Mouse (Mus musculus): ENCODE data around the gene Tas2r107. TPM values are rescaled to one million over a fixed set of nuclear protein-coding genes. Genes with fewer than 3 reads are reported as not detected.
"Not testable (repeated sequence)": the region's sequence is repeated elsewhere in the genome, so short reads cannot be mapped to it uniquely, and the experiment has no call there.

The Tas2r107 gene
- total RNA-seq (2021): not detected
- long read RNA-seq: 0 reads

- DNase-seq (ENCODE audit: low spot score in 2 of 2): no peak
Observed at GRCm38 (mm10) chr6:131660049-131660448, at the start of gene Tas2r107. TSS of gene Tas2r107 (minus strand) at chr6:131660149.

- no peak for DNase-seq (ENCODE audit: low spot score in 2 of 2)
Observed at GRCm38 (mm10) chr6:131689963-131690362, 30.0 kb upstream of the Tas2r107 start, which contains the start of gene Tas2r114. TSS of gene Tas2r114 (minus strand) at chr6:131690063.

DNA sequence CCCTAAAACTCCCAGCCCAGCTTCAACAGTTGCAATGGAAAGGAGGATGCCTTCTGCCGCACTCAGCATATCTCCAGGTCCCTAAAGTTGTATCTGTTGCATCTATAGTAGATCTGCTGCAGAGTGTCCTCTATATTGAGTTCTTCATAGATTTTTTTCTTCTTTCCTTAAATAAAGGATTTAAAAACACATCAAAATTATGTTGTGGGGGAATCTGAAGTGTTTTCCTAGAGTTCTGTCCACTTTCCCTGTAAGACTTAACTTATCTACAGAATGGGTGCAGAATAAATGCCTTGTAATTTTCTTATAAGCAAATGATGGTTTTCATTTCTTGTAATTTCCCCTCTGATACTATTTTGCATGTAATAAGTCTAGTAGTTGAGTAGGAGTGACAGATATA is 27.4 kb upstream of the Tas2r107 start, which contains the start of gene Tas2r105:
Gene Tas2r105, minus strand, starts transcription at position 101 of the 400 bp plus-strand sequence.
- DNase-seq (ENCODE audit: low spot score in 2 of 2): no peak

DNA sequence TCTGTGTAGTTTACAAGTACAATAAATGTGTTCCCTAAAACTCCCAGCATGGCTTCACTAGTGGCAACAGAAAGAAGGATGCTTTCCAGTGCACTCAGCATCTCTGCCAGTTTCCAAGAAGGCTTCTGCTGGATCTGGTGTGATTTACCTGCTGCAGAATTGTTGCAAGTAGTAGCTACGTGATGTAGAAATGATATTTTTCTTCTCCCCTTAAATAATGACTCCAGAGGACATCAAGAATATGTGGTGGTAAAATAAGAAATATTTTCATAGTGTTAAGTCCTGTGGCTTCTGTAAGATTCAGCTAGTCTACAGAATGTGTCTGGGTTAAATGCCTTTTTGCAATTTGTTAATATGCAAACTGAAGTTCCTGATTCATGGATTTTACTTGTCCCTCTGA is 25.7 kb upstream of the Tas2r107 start, which contains the start of gene Tas2r104:
Gene Tas2r104, minus strand, starts transcription at position 101 of the 400 bp plus-strand sequence.
- no peak for DNase-seq (ENCODE audit: low spot score in 2 of 2)

DNA sequence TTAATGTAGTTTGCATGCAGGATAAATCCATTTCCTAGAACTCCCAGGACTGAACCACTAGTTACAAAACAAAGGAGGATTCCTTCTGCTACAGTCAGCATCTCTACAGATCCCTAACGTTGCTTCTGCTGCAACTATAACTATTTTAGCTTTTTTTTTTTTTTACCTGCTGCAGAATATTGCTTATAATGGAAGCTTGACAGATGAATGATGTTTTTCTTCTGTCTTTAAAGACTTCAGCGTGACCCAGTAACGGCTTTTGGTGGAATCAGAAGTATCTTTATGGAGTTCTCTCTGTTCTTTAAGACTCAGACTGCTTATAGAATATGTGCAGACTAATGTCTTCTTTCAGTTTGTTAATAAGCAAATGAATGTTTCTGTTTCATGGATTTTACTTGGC is 18.8 kb upstream of the Tas2r107 start, which contains the start of gene Tas2r106:
Gene Tas2r106, minus strand, starts transcription at position 101 of the 400 bp plus-strand sequence.
- DNase-seq (ENCODE audit: low spot score in 2 of 2): no peak

GRCm38 (mm10) chr6:131630812-131631211 is 29.1 kb downstream of the Tas2r107 start, which contains the start of gene Tas2r130:
TSS of gene Tas2r130 (minus strand) at chr6:131630912.
- DNase-seq (ENCODE audit: low spot score in 2 of 2): no peak

- not testable (repeated sequence) for DNase-seq (ENCODE audit: low spot score in 2 of 2)
Observed at GRCm38 (mm10) chr6:131609956-131610355, 50.0 kb downstream of the Tas2r107 start.

Other genes starting within 250 kb of the Tas2r107 start
- not detected for gene 5430401F13Rik, start 173.7 kb downstream of the Tas2r107 start, total RNA-seq (2021)
- not detected for gene Gm6619, start 173.7 kb downstream of the Tas2r107 start, total RNA-seq (2021)
- not detected for gene Tas2r130, start 29.2 kb downstream of the Tas2r107 start, total RNA-seq (2021)
- gene Tas2r106, start 18.7 kb upstream of the Tas2r107 start, total RNA-seq (2021): not detected
- gene Tas2r104, start 25.6 kb upstream of the Tas2r107 start, total RNA-seq (2021): not detected
- not detected for gene Tas2r105, start 27.3 kb upstream of the Tas2r107 start, total RNA-seq (2021)
- not detected for gene Tas2r114, start 29.9 kb upstream of the Tas2r107 start, total RNA-seq (2021)